Mouse (Mus musculus): Measurements from ENCODE around the gene Wfikkn1.

GRCm38 (mm10) chr17:25877741-25878610 lies 2.7 kb downstream of the Wfikkn1 start:
- TF ChIP-seq CTCF (IDR thresholded peaks at IDR 0.05; ENCODE audit: low read depth, low read length) (no peak), POLR2A (IDR thresholded peaks at IDR 0.05; ENCODE audit: borderline replicate concordance, low read depth, low read length) (no peak)
